Mouse (Mus musculus) lung, postnatal 36 days (tissue): ENCODE measurements around the gene Hmgcs1.
"Not testable (repeated sequence)": the region's sequence is repeated elsewhere in the genome, so short reads cannot be mapped to it uniquely, and the experiment has no call there.

ENCODE experiments used
- DNase-seq: peaks from one replicate; pipeline ENCODE4 v3.0.0; 2022; ENCODE audit warnings: mixed read lengths

Gene Hmgcs1

GRCm38 (mm10) chr13:119690039-119690728 lies at the start of gene Hmgcs1:
Gene Hmgcs1 (plus strand): TSS chr13:119690379.
- peak; percentile 99 for DNase-seq

GRCm38 (mm10) chr13:119640504-119640903 lies 49.7 kb upstream of the Hmgcs1 start:
- peak; percentile 61 for DNase-seq

GRCm38 (mm10) chr13:119641145-119641544 lies 49.0 kb upstream of the Hmgcs1 start:
- DNase-seq, result no peak

- DNase-seq, result no peak
Observed at GRCm38 (mm10) chr13:119644769-119645168, 45.4 kb upstream of the Hmgcs1 start.

GRCm38 (mm10) chr13:119646511-119646910 lies 43.7 kb upstream of the Hmgcs1 start:
- no peak for DNase-seq

- DNase-seq, result no peak
Observed at GRCm38 (mm10) chr13:119648891-119649698, 41.1 kb upstream of the Hmgcs1 start.

GRCm38 (mm10) chr13:119649699-119650046 lies 40.5 kb upstream of the Hmgcs1 start:
- no peak for DNase-seq

GRCm38 (mm10) chr13:119654734-119655133 lies 35.4 kb upstream of the Hmgcs1 start:
- DNase-seq, result no peak

- no peak for DNase-seq
Observed at GRCm38 (mm10) chr13:119656246-119656645, 33.9 kb upstream of the Hmgcs1 start.

GRCm38 (mm10) chr13:119656846-119657416 lies 33.2 kb upstream of the Hmgcs1 start:
- no peak for DNase-seq

- peak; percentile 52 for DNase-seq
Observed at GRCm38 (mm10) chr13:119661420-119661819, 28.8 kb upstream of the Hmgcs1 start.

- no peak for DNase-seq
Observed at GRCm38 (mm10) chr13:119678794-119679193, 11.4 kb upstream of the Hmgcs1 start.

- DNase-seq, result no peak
Observed at GRCm38 (mm10) chr13:119679721-119680120, 10.5 kb upstream of the Hmgcs1 start.

GRCm38 (mm10) chr13:119681161-119681560 lies 9.0 kb upstream of the Hmgcs1 start:
- DNase-seq, result no peak

- peak; percentile 34 for DNase-seq
Observed at GRCm38 (mm10) chr13:119684416-119685177, 5.6 kb upstream of the Hmgcs1 start.

- DNase-seq, result no peak
Observed at GRCm38 (mm10) chr13:119689709-119690038, 505 bp upstream of the Hmgcs1 start.

GRCm38 (mm10) chr13:119690876-119691620 lies 869 bp downstream of the Hmgcs1 start:
- no peak for DNase-seq

- DNase-seq, result not testable (repeated sequence)
Observed at GRCm38 (mm10) chr13:119691958-119692357, 1.8 kb downstream of the Hmgcs1 start.

- DNase-seq, result no peak
Observed at GRCm38 (mm10) chr13:119695676-119696075, 5.5 kb downstream of the Hmgcs1 start.

- DNase-seq, result no peak
Observed at GRCm38 (mm10) chr13:119696496-119696895, 6.3 kb downstream of the Hmgcs1 start.

- DNase-seq, result no peak
Observed at GRCm38 (mm10) chr13:119698436-119698835, 8.3 kb downstream of the Hmgcs1 start.

- DNase-seq, result peak; percentile 26
Observed at GRCm38 (mm10) chr13:119704280-119704679, 14.1 kb downstream of the Hmgcs1 start.
